Mouse (Mus musculus) stomach, postnatal 0 days (tissue): Measurements from ENCODE around the gene Pusl1. TPM values are rescaled to one million over a fixed set of nuclear protein-coding genes. Genes with fewer than 3 reads are reported as not detected.

ENCODE experiments used
- ATAC-seq: fragments of 200-750 bp; cut with Nextera tagmentation; 2 replicates; pipeline ENCODE4 v1.8.0; 2017; ENCODE audit not compliant: low FRiP score, low TSS enrichment
- DNase-seq: peaks from one replicate; pipeline ENCODE4 v3.0.0-alpha.2; 2016; ENCODE audit warnings: low spot score
- H3K27ac ChIP-seq: fragments of 300-500 bp; sonication (generic); replicated peaks from 2 replicates; pipeline ENCODE4 v1.5.1; 2014; ENCODE audit warnings: mild to moderate bottlenecking, control low read depth
- H3K27me3 ChIP-seq: fragments of 300-500 bp; sonication (generic); 2 replicates; pipeline ENCODE4 v1.6.1; 2014; ENCODE audit warnings: low read length; ENCODE audit not compliant: control insufficient read depth, insufficient read depth
- H3K36me3 ChIP-seq: fragments of 300-500 bp; sonication (generic); 2 replicates; pipeline ENCODE4 v1.6.1; 2014; ENCODE audit warnings: low read length, mixed read lengths; ENCODE audit not compliant: control insufficient read depth, insufficient read depth
- H3K4me1 ChIP-seq: fragments of 300-500 bp; sonication (generic); replicated peaks from 2 replicates; pipeline ENCODE4 v1.6.1; 2014; ENCODE audit warnings: antibody characterized with exemption; ENCODE audit not compliant: control insufficient read depth, insufficient read depth
- H3K4me2 ChIP-seq: fragments of 300-500 bp; sonication (generic); replicated peaks from 2 replicates; pipeline ENCODE4 v1.6.1; 2014; ENCODE audit warnings: low read depth, mild to moderate bottlenecking, control low read depth, moderate library complexity
- H3K4me3 ChIP-seq: fragments of 300-500 bp; sonication (generic); 2 replicates; pipeline ENCODE4 v1.5.1; 2014; ENCODE audit warnings: low read depth, low read length, control low read depth
- H3K9ac ChIP-seq: fragments of 300-500 bp; sonication (generic); 2 replicates; pipeline ENCODE4 v1.6.1; 2014; ENCODE audit warnings: mild to moderate bottlenecking, low read length, control low read depth, mixed read lengths
- H3K9me3 ChIP-seq: fragments of 300-500 bp; sonication (generic); 2 replicates; pipeline ENCODE4 v1.6.1; 2016; ENCODE audit warnings: low read length; ENCODE audit not compliant: control insufficient read depth
- CTCF ChIP-seq: IDR thresholded peaks from 2 replicates; pipeline ENCODE4 v1.5.1; 2016; ENCODE audit warnings: antibody characterized with exemption, low read depth, mild to moderate bottlenecking, moderate library complexity
- EP300 ChIP-seq: optimal IDR thresholded peaks from 2 replicates; pipeline ENCODE3; 2016; ENCODE audit warnings: antibody characterized with exemption
- WGBS: fragments of 180-500 bp; shearing (Covaris S2); extraction: QIAGEN DNeasy Blood & Tissue Kit; methylation state at CpG from one replicate; pipeline ENCODE4 v1.1.7; 2014; 5-methylcytosine and 5-hydroxymethylcytosine counted together
- polyA plus RNA-seq: library from polyadenylated mRNA; unstranded; fragments of >200 nt; fragmentation: Nextera tagmentation; extraction: Ambion mirVana; gene quantifications from 2 replicates; pipeline ENCODE4 v1.2.1, GENCODE M21; 2015

Pusl1 gene
- 35.7 and 36.5 TPM in 2 replicates for polyA plus RNA-seq

GRCm38 (mm10) chr4:155891551-155892001 lies at the start of gene Pusl1, which contains the start of gene Acap3:
Pusl1 (minus strand) TSS chr4:155891781.
Acap3 (plus strand) TSS chr4:155891822.
- Histone ChIP-seq H3K4me2 (peak within 1 kb of the TSS; percentile 97), H3K4me3 (peak within 1 kb of the TSS; percentile 94), H3K27ac (peak within 1 kb of the TSS; percentile 99), H3K4me1 (peaks cover 10% of the 10 kb centered on the region), H3K27me3 (no peaks in the 10 kb centered on the region), H3K36me3 (peaks cover 7% of the 10 kb centered on the region), H3K9ac (peak within 1 kb of the TSS; percentile 94), H3K9me3 (no peaks in the 10 kb centered on the region)
- TF ChIP-seq CTCF (no peak), EP300 (no peak)
- under 1% methylated on average over 52 of the region's 52 CpGs for WGBS
- ATAC-seq (peak; percentile 85), DNase-seq (peak; percentile 96)

GRCm38 (mm10) chr4:155932031-155932430 lies 40.5 kb upstream of the Pusl1 start:
- no peak for TF ChIP-seq EP300
- Histone ChIP-seq H3K9ac (no peak overlapping the region), H3K4me2 (no peak overlapping the region), H3K36me3 (no peaks in the 10 kb centered on the region), H3K27me3 (no peaks in the 10 kb centered on the region), H3K4me3 (no peak overlapping the region), H3K9me3 (no peaks in the 10 kb centered on the region), H3K4me1 (no peaks in the 10 kb centered on the region), H3K27ac (no peak overlapping the region)
- DNase-seq: no peak
- 60% methylated on average over 1 of the region's 1 CpGs for WGBS
- ATAC-seq: no peak

- no peaks in the 10 kb centered on the region for H3K27me3 ChIP-seq
- WGBS: 84% methylated on average over 4 of the region's 4 CpGs
Measured at GRCm38 (mm10) chr4:155908751-155909150, 17.2 kb upstream of the Pusl1 start.

GRCm38 (mm10) chr4:155908281-155908680 lies 16.7 kb upstream of the Pusl1 start:
- no peak overlapping the region for H3K27ac ChIP-seq
- H3K4me1 ChIP-seq: no peaks in the 10 kb centered on the region
- H3K9ac ChIP-seq: no peak overlapping the region
- no peaks in the 10 kb centered on the region for H3K9me3 ChIP-seq
- ATAC-seq (peak; percentile 24; the same call in 1 of the 2 replicates), DNase-seq (no peak)
- H3K4me2 ChIP-seq: no peak overlapping the region
- H3K27me3 ChIP-seq: no peaks in the 10 kb centered on the region
- TF ChIP-seq CTCF (no peak), EP300 (no peak)
- peaks cover 4% of the 10 kb centered on the region for H3K36me3 ChIP-seq
- 62% methylated on average over 7 of the region's 7 CpGs for WGBS
- H3K4me3 ChIP-seq: no peak overlapping the region

More at GRCm38 (mm10) chr4:155908751-155909150, 17.2 kb upstream of the Pusl1 start:
- DNase-seq (no peak), ATAC-seq (no peak)
- no peak for TF ChIP-seq CTCF
- TF ChIP-seq EP300: no peak
- no peaks in the 10 kb centered on the region for H3K9me3 ChIP-seq
- H3K27ac ChIP-seq: no peak overlapping the region
- H3K4me2 ChIP-seq: no peak overlapping the region
- H3K4me3 ChIP-seq: no peak overlapping the region
- peaks cover 1% of the 10 kb centered on the region for H3K36me3 ChIP-seq
- no peak overlapping the region for H3K9ac ChIP-seq
- no peaks in the 10 kb centered on the region for H3K4me1 ChIP-seq

- Histone ChIP-seq H3K27me3 (no peaks in the 10 kb centered on the region), H3K36me3 (peaks cover 7% of the 10 kb centered on the region), H3K4me2 (no peak overlapping the region), H3K4me3 (no peak overlapping the region), H3K27ac (no peak overlapping the region), H3K9ac (no peak overlapping the region), H3K4me1 (no peaks in the 10 kb centered on the region), H3K9me3 (no peaks in the 10 kb centered on the region)
- DNase-seq (no peak), ATAC-seq (no peak)
- no peak for TF ChIP-seq CTCF
- TF ChIP-seq EP300: no peak
- 81% methylated on average over 11 of the region's 11 CpGs for WGBS
Measured at GRCm38 (mm10) chr4:155907003-155907402, 15.4 kb upstream of the Pusl1 start.

GRCm38 (mm10) chr4:155906125-155906524 lies 14.5 kb upstream of the Pusl1 start:
- H3K9ac ChIP-seq: no peak overlapping the region
- H3K27ac ChIP-seq: no peak overlapping the region
- no peak for ATAC-seq
- no peaks in the 10 kb centered on the region for H3K27me3 ChIP-seq
- no peak for DNase-seq
- H3K36me3 ChIP-seq: peaks cover 8% of the 10 kb centered on the region
- no peak overlapping the region for H3K4me3 ChIP-seq
- no peaks in the 10 kb centered on the region for H3K9me3 ChIP-seq
- WGBS: 78% methylated on average over 9 of the region's 9 CpGs
- TF ChIP-seq EP300: no peak
- no peak for TF ChIP-seq CTCF
- no peaks in the 10 kb centered on the region for H3K4me1 ChIP-seq
- H3K4me2 ChIP-seq: no peak overlapping the region
